Mouse (Mus musculus) liver, embryonic 16.5 days (tissue): ENCODE measurements at regions not wholly inside any gene's neighbourhood (a gene's known extent, or its start where the extent isn't known, plus 50 kb on each side); places are given as distances from the start of the nearest gene placed in this dataset.
A peak's percentile ranks its signal among the peaks of the same experiment; 100 is the strongest.

Experiments
- ATAC-seq: fragments of 200-750 bp; cut with Nextera tagmentation; 2 replicates; pipeline ENCODE4 v1.8.0; 2017; ENCODE audit warnings: low read depth, mild to moderate bottlenecking, moderate number of reproducible peaks, moderate library complexity
- H3K27ac ChIP-seq: fragments of 300-500 bp; sonication (generic); 2 replicates; pipeline ENCODE4 v1.5.1; 2014; ENCODE audit warnings: mild to moderate bottlenecking, low read length
- H3K27me3 ChIP-seq: fragments of 300-500 bp; sonication (generic); 2 replicates; pipeline ENCODE4 v1.6.1; 2014; ENCODE audit warnings: low read depth, low read length, mixed read lengths; ENCODE audit not compliant: control insufficient read depth, insufficient read depth
- H3K36me3 ChIP-seq: fragments of 300-500 bp; sonication (generic); 2 replicates; pipeline ENCODE4 v1.6.1; 2014; ENCODE audit warnings: mild to moderate bottlenecking; ENCODE audit not compliant: control insufficient read depth, insufficient read depth
- H3K4me1 ChIP-seq: fragments of 300-500 bp; sonication (generic); 2 replicates; pipeline ENCODE4 v1.6.1; 2014; ENCODE audit warnings: low read depth, low read length, mixed read lengths; ENCODE audit not compliant: control insufficient read depth
- H3K4me2 ChIP-seq: fragments of 300-500 bp; sonication (generic); 2 replicates; pipeline ENCODE4 v1.6.1; 2014; ENCODE audit warnings: low read depth, low read length, mixed read lengths
- H3K4me3 ChIP-seq: fragments of 300-500 bp; sonication (generic); 2 replicates; pipeline ENCODE4 v1.5.1; 2014; ENCODE audit warnings: low read depth, mild to moderate bottlenecking, low read length
- H3K9ac ChIP-seq: fragments of 300-500 bp; sonication (generic); 2 replicates; pipeline ENCODE4 v1.6.1; 2014; ENCODE audit warnings: low read depth, low read length
- H3K9me3 ChIP-seq: fragments of 300-500 bp; sonication (generic); replicated peaks from 2 replicates; pipeline ENCODE4 v1.6.1; 2016; ENCODE audit warnings: low read length; ENCODE audit not compliant: control insufficient read depth
- WGBS: fragments of 180-500 bp; shearing (Covaris S2); extraction: QIAGEN DNeasy Blood & Tissue Kit; methylation state at CpG from one replicate; pipeline ENCODE4 v1.1.7; 2014; ENCODE audit not compliant: insufficient replicate concordance; 5-methylcytosine and 5-hydroxymethylcytosine counted together

- 33% methylated on average over 2 of the region's 2 CpGs for WGBS
- Histone ChIP-seq H3K27me3 (no peaks in the 10 kb centered on the region), H3K4me2 (no peak overlapping the region), H3K4me3 (no peak overlapping the region), H3K4me1 (no peaks in the 10 kb centered on the region), H3K9ac (no peak overlapping the region), H3K27ac (no peak overlapping the region), H3K9me3 (no peaks in the 10 kb centered on the region), H3K36me3 (no peaks in the 10 kb centered on the region)
- no peak for ATAC-seq
Observed at GRCm38 (mm10) chr10:9136099-9136498, 250.2 kb upstream of the Sash1 start.

GRCm38 (mm10) chr10:9134293-9135021 is 248.6 kb upstream of the Sash1 start:
- Histone ChIP-seq H3K9ac (no peak overlapping the region), H3K9me3 (no peaks in the 10 kb centered on the region), H3K27me3 (no peaks in the 10 kb centered on the region), H3K4me1 (no peaks in the 10 kb centered on the region), H3K27ac (no peak overlapping the region), H3K4me3 (no peak overlapping the region), H3K4me2 (no peak overlapping the region), H3K36me3 (no peaks in the 10 kb centered on the region)
- no peak for ATAC-seq
- 59% methylated on average over 9 of the region's 9 CpGs for WGBS

GRCm38 (mm10) chr10:9130061-9130460 is 244.2 kb upstream of the Sash1 start:
- WGBS: 36% methylated on average over 2 of the region's 2 CpGs
- Histone ChIP-seq H3K4me1 (no peaks in the 10 kb centered on the region), H3K4me2 (no peak overlapping the region), H3K36me3 (no peaks in the 10 kb centered on the region), H3K9ac (no peak overlapping the region), H3K27me3 (no peaks in the 10 kb centered on the region), H3K4me3 (no peak overlapping the region), H3K27ac (no peak overlapping the region), H3K9me3 (no peaks in the 10 kb centered on the region)
- ATAC-seq: no peak

GRCm38 (mm10) chr10:9119249-9119648 is 233.4 kb upstream of the Sash1 start:
- H3K4me1 ChIP-seq: no peaks in the 10 kb centered on the region
- no peak overlapping the region for H3K9ac ChIP-seq
- no peak overlapping the region for H3K4me2 ChIP-seq
- ATAC-seq: no peak
- H3K4me3 ChIP-seq: no peak overlapping the region
- H3K36me3 ChIP-seq: no peaks in the 10 kb centered on the region
- no peaks in the 10 kb centered on the region for H3K27me3 ChIP-seq
- 52% methylated on average over 4 of the region's 4 CpGs for WGBS
- H3K9me3 ChIP-seq: no peaks in the 10 kb centered on the region
- H3K27ac ChIP-seq: no peak overlapping the region

- H3K9me3 ChIP-seq: no peaks in the 10 kb centered on the region
- H3K9ac ChIP-seq: no peak overlapping the region
- H3K4me3 ChIP-seq: peak overlapping the region; percentile 21
Observed at GRCm38 (mm10) chr10:9117648-9118551, 232.0 kb upstream of the Sash1 start.

GRCm38 (mm10) chr10:9117134-9117533 is 231.3 kb upstream of the Sash1 start:
- H3K4me1 ChIP-seq: no peaks in the 10 kb centered on the region
- no peak for ATAC-seq
- no peak overlapping the region for H3K27ac ChIP-seq
- H3K4me2 ChIP-seq: no peak overlapping the region; the same call in 1 of the 2 replicates
- no peak overlapping the region for H3K9ac ChIP-seq
- H3K27me3 ChIP-seq: no peaks in the 10 kb centered on the region
- no peaks in the 10 kb centered on the region for H3K36me3 ChIP-seq
- H3K9me3 ChIP-seq: no peaks in the 10 kb centered on the region
- no peak overlapping the region for H3K4me3 ChIP-seq
- WGBS: 68% methylated on average over 7 of the region's 7 CpGs

More at GRCm38 (mm10) chr10:9117648-9118551, 232.0 kb upstream of the Sash1 start:
- Histone ChIP-seq H3K27me3 (no peaks in the 10 kb centered on the region), H3K27ac (no peak overlapping the region), H3K4me1 (no peaks in the 10 kb centered on the region), H3K4me2 (peak overlapping the region; percentile 44), H3K36me3 (no peaks in the 10 kb centered on the region)
- ATAC-seq: no peak
- 32% methylated on average over 14 of the region's 14 CpGs for WGBS

- Histone ChIP-seq H3K9ac (no peak overlapping the region), H3K9me3 (no peaks in the 10 kb centered on the region), H3K4me2 (no peak overlapping the region), H3K27me3 (no peaks in the 10 kb centered on the region), H3K4me1 (no peaks in the 10 kb centered on the region), H3K27ac (no peak overlapping the region), H3K4me3 (no peak overlapping the region), H3K36me3 (no peaks in the 10 kb centered on the region)
- no peak for ATAC-seq
- 54% methylated on average over 5 of the region's 5 CpGs for WGBS
Observed at GRCm38 (mm10) chr10:9113706-9114105, 227.8 kb upstream of the Sash1 start.

GRCm38 (mm10) chr10:9111051-9111450 is 225.2 kb upstream of the Sash1 start:
- H3K27me3 ChIP-seq: no peaks in the 10 kb centered on the region
- no peaks in the 10 kb centered on the region for H3K9me3 ChIP-seq
- ATAC-seq: no peak
- H3K4me3 ChIP-seq: no peak overlapping the region
- no peak overlapping the region for H3K9ac ChIP-seq
- H3K4me1 ChIP-seq: no peaks in the 10 kb centered on the region
- 73% methylated on average over 3 of the region's 3 CpGs for WGBS
- no peak overlapping the region for H3K27ac ChIP-seq
- H3K36me3 ChIP-seq: no peaks in the 10 kb centered on the region
- no peak overlapping the region for H3K4me2 ChIP-seq

GRCm38 (mm10) chr10:9096207-9096606 is 210.3 kb upstream of the Sash1 start:
- Histone ChIP-seq H3K27ac (no peak overlapping the region), H3K4me3 (no peak overlapping the region), H3K9me3 (no peaks in the 10 kb centered on the region), H3K9ac (no peak overlapping the region), H3K27me3 (no peaks in the 10 kb centered on the region), H3K36me3 (no peaks in the 10 kb centered on the region), H3K4me2 (no peak overlapping the region), H3K4me1 (no peaks in the 10 kb centered on the region)
- WGBS: 47% methylated on average over 2 of the region's 2 CpGs
- ATAC-seq: no peak
